Mouse (Mus musculus) inflammation-experienced regulatory T-cells, adult 6 months (primary cell): ENCODE results near the gene Rai2. TPM values are rescaled to one million over a fixed set of nuclear protein-coding genes. Genes with fewer than 3 reads are reported as not detected.
"Not testable (repeated sequence)": the region's sequence is repeated elsewhere in the genome, so short reads cannot be mapped to it uniquely, and the experiment has no call there.

Experiments used
- ATAC-seq: one replicate; pipeline ENCODE4 v1.8.0; 2017
- polyA plus RNA-seq, 3 experiments: library from polyadenylated mRNA; unstranded; fragments of 100-300 nt; shearing (Covaris generic); gene quantifications; one replicate each; pipeline ENCODE4 v1.2.1; 2017

Rai2 gene
- not detected for polyA plus RNA-seq

- ATAC-seq, result no peak
These were observed at the start of gene Rai2 for GRCm38 (mm10) chrX:161716865-161717763. TSS of gene Rai2 (plus strand) at chrX:161717069.

GRCm38 (mm10) chrX:161689336-161689735 lies 27.5 kb upstream of the Rai2 start:
- ATAC-seq, result no peak

- ATAC-seq, result no peak
These were observed 385 bp upstream of the Rai2 start for GRCm38 (mm10) chrX:161716503-161716864.

- no peak for ATAC-seq
These were observed 1.0 kb downstream of the Rai2 start for GRCm38 (mm10) chrX:161717764-161718382.

- ATAC-seq, result no peak
These were observed 1.7 kb downstream of the Rai2 start for GRCm38 (mm10) chrX:161718548-161718947.

- ATAC-seq, result no peak
These were observed 4.2 kb downstream of the Rai2 start for GRCm38 (mm10) chrX:161721082-161721481.

GRCm38 (mm10) chrX:161723391-161723808 lies 6.5 kb downstream of the Rai2 start:
- ATAC-seq, result no peak

- ATAC-seq, result no peak
These were observed 9.4 kb downstream of the Rai2 start for GRCm38 (mm10) chrX:161726257-161726656.

- no peak for ATAC-seq
These were observed 11.6 kb downstream of the Rai2 start for GRCm38 (mm10) chrX:161728507-161728906.

- no peak for ATAC-seq
These were observed 13.2 kb downstream of the Rai2 start for GRCm38 (mm10) chrX:161730026-161730425.

GRCm38 (mm10) chrX:161731859-161732258 lies 15.0 kb downstream of the Rai2 start:
- ATAC-seq, result no peak

GRCm38 (mm10) chrX:161733581-161734309 lies 16.9 kb downstream of the Rai2 start:
- ATAC-seq, result no peak

- ATAC-seq, result no peak
These were observed 17.4 kb downstream of the Rai2 start for GRCm38 (mm10) chrX:161734310-161734676.

- no peak for ATAC-seq
These were observed 22.5 kb downstream of the Rai2 start for GRCm38 (mm10) chrX:161739374-161739773.

- ATAC-seq, result no peak
These were observed 26.2 kb downstream of the Rai2 start for GRCm38 (mm10) chrX:161743080-161743479.

- no peak for ATAC-seq
These were observed 28.4 kb downstream of the Rai2 start for GRCm38 (mm10) chrX:161745296-161745695.

GRCm38 (mm10) chrX:161747337-161747736 lies 30.5 kb downstream of the Rai2 start:
- no peak for ATAC-seq

GRCm38 (mm10) chrX:161753514-161753913 lies 36.6 kb downstream of the Rai2 start:
- ATAC-seq, result no peak

- ATAC-seq, result no peak
These were observed 59.6 kb downstream of the Rai2 start for GRCm38 (mm10) chrX:161776321-161776962.

GRCm38 (mm10) chrX:161780321-161781034 lies 63.6 kb downstream of the Rai2 start:
- ATAC-seq, result no peak

- no peak for ATAC-seq
These were observed 73.3 kb downstream of the Rai2 start for GRCm38 (mm10) chrX:161790182-161790581.

GRCm38 (mm10) chrX:161826186-161826585 lies 109.3 kb downstream of the Rai2 start:
- not testable (repeated sequence) for ATAC-seq
